Mouse (Mus musculus): ENCODE measurements around the gene Rnf40. TPM values are rescaled to one million over a fixed set of nuclear protein-coding genes. Genes with fewer than 3 reads are reported as not detected.
"Not testable (repeated sequence)": the region's sequence is repeated elsewhere in the genome, so short reads cannot be mapped to it uniquely, and the experiment has no call there.

Gene Rnf40
- total and polyA plus RNA-seq, 2 experiments: 13.6 to 14.5 TPM

DNA sequence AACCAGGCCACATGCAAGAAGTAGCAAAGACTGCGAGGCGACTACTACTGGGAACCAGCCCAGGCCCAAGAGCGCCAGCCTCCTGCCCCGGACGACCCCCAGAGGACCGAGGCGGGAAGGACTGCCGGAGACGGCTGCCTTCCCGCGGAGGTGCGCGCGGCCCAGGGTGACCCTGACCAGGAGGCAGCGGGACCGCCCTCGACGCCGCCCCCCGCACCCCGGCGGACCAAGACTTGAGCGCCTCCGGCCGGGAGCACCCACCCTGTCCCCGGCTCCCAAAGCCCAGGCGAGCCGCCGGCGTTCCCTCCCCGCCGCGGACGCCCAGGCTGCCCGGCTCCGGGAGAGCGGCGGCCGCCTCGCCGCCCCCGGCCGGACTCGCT lies 25.9 kb downstream of the Rnf40 start:
- Histone ChIP-seq H3K9ac (ENCODE audit: low read depth, low read length) (peak overlapping the region; percentile 70), H3K27me3 (ENCODE audit: control insufficient read depth, insufficient read depth, low read length) (no peaks in the 10 kb centered on the region), H3K79me2 (ENCODE audit: control insufficient read depth, insufficient read depth, low read length) (0 out of 2 replicates have a peak, but pooled peaks cover 3% of the 10 kb centered on the region), H3K4me3 (ENCODE audit: insufficient read depth, low read depth, low read length) (peak overlapping the region; percentile 98), H3K27ac (replicated peaks; ENCODE audit: insufficient read depth, low read depth, low read length) (peak overlapping the region; percentile 69), H3K36me3 (ENCODE audit: control insufficient read depth, insufficient read depth, low read length) (no peaks in the 10 kb centered on the region; the same call in 1 of the 2 replicates), H3K4me1 (ENCODE audit: control insufficient read depth, insufficient read depth, low read length) (peaks cover 3% of the 10 kb centered on the region; the same call in 1 of the 2 replicates)
- DNase-seq (ENCODE audit: extremely low read depth, low read depth, low spot score): peak; percentile 36
- TF ChIP-seq CTCF (IDR thresholded peaks at IDR 0.05; ENCODE audit: low read depth, low read length) (no peak), POLR2A (IDR thresholded peaks at IDR 0.05; ENCODE audit: extremely low read depth, insufficient read depth, low read length) (no peak)
- under 1% methylated on average over 30 of the region's 44 CpGs for WGBS

DNA sequence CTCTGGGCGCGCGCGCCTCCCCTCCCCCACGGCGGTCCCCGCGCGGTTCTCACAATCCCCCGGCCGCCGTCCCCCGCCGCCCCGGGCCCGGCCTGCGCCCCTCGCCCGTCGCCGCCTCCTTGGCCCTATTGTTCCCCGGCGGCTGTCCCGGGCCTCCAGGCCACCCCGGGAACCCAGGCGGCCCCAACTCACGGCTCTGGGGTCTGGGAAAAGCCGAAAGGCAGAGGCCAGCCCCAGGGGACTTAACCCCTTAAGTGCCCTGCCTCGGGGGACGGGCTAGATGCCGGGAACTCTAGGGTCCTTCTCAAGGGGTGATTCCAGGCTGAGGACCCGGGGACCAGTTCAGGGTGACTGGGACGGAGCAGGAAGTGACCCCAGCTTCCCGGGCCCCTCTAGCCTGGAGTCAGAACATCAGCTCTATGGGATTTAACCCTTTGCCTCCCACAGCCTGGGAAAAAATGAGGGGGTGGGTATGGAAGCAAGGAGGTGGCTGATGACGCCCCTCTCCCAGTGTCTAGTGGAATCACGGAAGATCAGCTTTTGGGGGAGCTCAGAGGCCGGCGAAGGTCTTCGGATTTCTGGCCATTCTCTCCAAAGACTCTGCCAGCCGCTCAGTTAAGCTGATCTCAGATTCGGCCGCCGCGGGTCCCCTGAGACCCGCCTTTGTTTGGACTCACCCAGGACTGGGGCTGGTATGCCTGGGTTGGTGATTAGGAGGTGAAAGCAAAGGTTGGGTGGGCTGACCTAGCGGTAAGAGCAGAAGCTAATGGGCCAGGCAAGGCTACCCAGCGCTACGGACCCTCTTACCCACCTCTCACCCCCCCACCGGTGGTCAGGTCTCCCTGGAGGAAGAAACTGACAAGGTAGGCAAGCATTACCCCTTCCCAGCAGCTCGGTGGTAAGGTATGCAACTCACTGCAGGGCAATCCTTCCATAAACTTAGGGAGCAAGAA lies 26.6 kb downstream of the Rnf40 start, which contains the start of gene Zfp629:
Gene Zfp629 (minus strand): TSS at position 907 of the 953 bp plus-strand sequence.
- Histone ChIP-seq H3K79me2 (ENCODE audit: control insufficient read depth, insufficient read depth, low read length) (0 out of 2 replicates have a peak, but pooled peaks cover 3% of the 10 kb centered on the region), H3K4me3 (ENCODE audit: insufficient read depth, low read depth, low read length) (peak within 1 kb of the TSS; percentile 98), H3K27me3 (ENCODE audit: control insufficient read depth, insufficient read depth, low read length) (no peaks in the 10 kb centered on the region), H3K36me3 (ENCODE audit: control insufficient read depth, insufficient read depth, low read length) (no peaks in the 10 kb centered on the region; the same call in 1 of the 2 replicates), H3K4me1 (ENCODE audit: control insufficient read depth, insufficient read depth, low read length) (peaks cover 3% of the 10 kb centered on the region; the same call in 1 of the 2 replicates), H3K27ac (replicated peaks; ENCODE audit: insufficient read depth, low read depth, low read length) (peak within 1 kb of the TSS; percentile 86), H3K9ac (ENCODE audit: low read depth, low read length) (peak within 1 kb of the TSS; percentile 70)
- no peak for TF ChIP-seq CTCF (IDR thresholded peaks at IDR 0.05; ENCODE audit: low read depth, low read length)
- 0 out of 2 replicates have a peak, but pooled peaks have one; percentile 18 for TF ChIP-seq POLR2A (IDR thresholded peaks at IDR 0.05; ENCODE audit: extremely low read depth, insufficient read depth, low read length)
- peak; percentile 62 for DNase-seq (ENCODE audit: extremely low read depth, low read depth, low spot score)
- 1% methylated on average over 50 of the region's 50 CpGs for WGBS

DNA sequence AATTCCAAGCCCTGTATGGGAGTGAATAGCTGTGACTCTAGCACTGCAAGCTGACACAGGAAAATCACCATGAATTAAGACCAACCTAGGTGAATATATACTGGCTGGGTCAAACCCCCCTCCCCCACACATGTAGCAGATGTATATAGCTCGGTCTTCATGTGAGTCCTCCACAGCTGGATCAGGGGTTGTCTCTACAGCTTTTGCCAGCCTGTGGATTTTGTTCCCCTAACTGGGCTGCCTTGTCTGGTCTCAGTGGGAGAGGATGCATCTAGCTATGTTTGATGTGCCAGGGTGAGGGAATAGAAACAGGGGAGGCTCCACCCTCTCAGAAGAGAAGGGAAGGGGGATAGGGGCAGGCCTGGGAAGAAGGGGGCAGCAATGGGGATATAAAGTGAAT lies 27.8 kb downstream of the Rnf40 start:
- Histone ChIP-seq H3K9ac (ENCODE audit: low read depth, low read length) (no peak overlapping the region), H3K4me1 (ENCODE audit: control insufficient read depth, insufficient read depth, low read length) (peaks cover 3% of the 10 kb centered on the region; the same call in 1 of the 2 replicates), H3K79me2 (ENCODE audit: control insufficient read depth, insufficient read depth, low read length) (0 out of 2 replicates have a peak, but pooled peaks cover 3% of the 10 kb centered on the region), H3K27ac (replicated peaks; ENCODE audit: insufficient read depth, low read depth, low read length) (no peak overlapping the region), H3K4me3 (ENCODE audit: insufficient read depth, low read depth, low read length) (no peak overlapping the region), H3K36me3 (ENCODE audit: control insufficient read depth, insufficient read depth, low read length) (no peaks in the 10 kb centered on the region; the same call in 1 of the 2 replicates), H3K27me3 (ENCODE audit: control insufficient read depth, insufficient read depth, low read length) (no peaks in the 10 kb centered on the region)
- 70% methylated on average over 1 of the region's 1 CpGs for WGBS
- no peak for TF ChIP-seq CTCF (IDR thresholded peaks at IDR 0.05; ENCODE audit: low read depth, low read length)
- no peak for TF ChIP-seq POLR2A (IDR thresholded peaks at IDR 0.05; ENCODE audit: extremely low read depth, insufficient read depth, low read length)
- no peak for DNase-seq (ENCODE audit: extremely low read depth, low read depth, low spot score)

DNA sequence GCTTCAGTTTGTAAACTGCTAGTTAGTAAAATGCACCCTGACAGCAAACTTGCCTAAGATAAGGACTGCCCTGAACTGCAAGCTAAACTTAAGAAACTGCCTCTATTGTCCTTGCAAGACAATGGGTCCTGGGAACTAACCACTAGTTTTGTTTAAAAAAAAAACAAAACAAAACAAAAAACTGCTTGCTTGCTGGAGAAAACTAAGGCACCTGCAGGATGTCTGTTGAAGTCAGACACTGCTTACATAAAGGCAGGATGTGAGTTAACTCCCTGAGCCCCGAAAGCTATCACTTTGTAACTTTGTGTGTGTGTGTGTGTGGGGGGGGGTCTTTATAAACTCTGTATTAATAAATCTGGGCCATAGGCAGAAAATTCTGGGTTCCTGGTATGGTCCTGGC lies 28.3 kb downstream of the Rnf40 start:
- Histone ChIP-seq H3K36me3 (ENCODE audit: control insufficient read depth, insufficient read depth, low read length) (no peaks in the 10 kb centered on the region), H3K4me3 (ENCODE audit: insufficient read depth, low read depth, low read length) (no peak overlapping the region), H3K27ac (replicated peaks; ENCODE audit: insufficient read depth, low read depth, low read length) (no peak overlapping the region), H3K27me3 (ENCODE audit: control insufficient read depth, insufficient read depth, low read length) (no peaks in the 10 kb centered on the region), H3K4me1 (ENCODE audit: control insufficient read depth, insufficient read depth, low read length) (peaks cover 3% of the 10 kb centered on the region; the same call in 1 of the 2 replicates), H3K9ac (ENCODE audit: low read depth, low read length) (no peak overlapping the region), H3K79me2 (ENCODE audit: control insufficient read depth, insufficient read depth, low read length) (0 out of 2 replicates have a peak, but pooled peaks cover 3% of the 10 kb centered on the region)
- no peak for DNase-seq (ENCODE audit: extremely low read depth, low read depth, low spot score)
- TF ChIP-seq CTCF (IDR thresholded peaks at IDR 0.05; ENCODE audit: low read depth, low read length): no peak
- TF ChIP-seq POLR2A (IDR thresholded peaks at IDR 0.05; ENCODE audit: extremely low read depth, insufficient read depth, low read length): no peak
- 76% methylated on average over 1 of the region's 1 CpGs for WGBS

DNA sequence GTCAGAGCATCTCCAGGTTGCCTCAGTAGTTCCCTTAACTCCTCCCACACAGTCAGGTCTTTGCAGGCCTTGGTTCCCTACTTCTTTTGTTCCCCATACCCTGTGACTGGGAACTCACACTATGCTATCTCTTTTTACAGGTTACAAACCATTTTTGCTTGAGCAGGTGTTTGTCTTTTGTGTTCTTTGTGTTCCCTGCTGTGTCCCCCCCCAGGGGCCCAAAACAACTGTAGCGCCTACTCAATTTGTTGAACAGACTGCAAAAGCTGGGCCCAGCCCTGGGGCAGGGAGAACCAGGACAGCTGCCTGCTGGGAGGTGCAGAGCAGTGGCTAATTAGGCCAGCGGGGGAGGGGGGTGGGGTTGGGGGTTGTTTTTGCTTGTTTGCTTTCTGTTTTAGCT lies 29.4 kb downstream of the Rnf40 start:
- Histone ChIP-seq H3K27ac (replicated peaks; ENCODE audit: insufficient read depth, low read depth, low read length) (no peak overlapping the region), H3K79me2 (ENCODE audit: control insufficient read depth, insufficient read depth, low read length) (0 out of 2 replicates have a peak, but pooled peaks cover 3% of the 10 kb centered on the region), H3K4me3 (ENCODE audit: insufficient read depth, low read depth, low read length) (no peak overlapping the region), H3K36me3 (ENCODE audit: control insufficient read depth, insufficient read depth, low read length) (no peaks in the 10 kb centered on the region), H3K27me3 (ENCODE audit: control insufficient read depth, insufficient read depth, low read length) (no peaks in the 10 kb centered on the region), H3K4me1 (ENCODE audit: control insufficient read depth, insufficient read depth, low read length) (peaks cover 3% of the 10 kb centered on the region; the same call in 1 of the 2 replicates), H3K9ac (ENCODE audit: low read depth, low read length) (no peak overlapping the region)
- TF ChIP-seq CTCF (IDR thresholded peaks at IDR 0.05; ENCODE audit: low read depth, low read length): no peak
- no peak for TF ChIP-seq POLR2A (IDR thresholded peaks at IDR 0.05; ENCODE audit: extremely low read depth, insufficient read depth, low read length)
- 83% methylated on average over 2 of the region's 2 CpGs for WGBS
- no peak for DNase-seq (ENCODE audit: extremely low read depth, low read depth, low spot score)

DNA sequence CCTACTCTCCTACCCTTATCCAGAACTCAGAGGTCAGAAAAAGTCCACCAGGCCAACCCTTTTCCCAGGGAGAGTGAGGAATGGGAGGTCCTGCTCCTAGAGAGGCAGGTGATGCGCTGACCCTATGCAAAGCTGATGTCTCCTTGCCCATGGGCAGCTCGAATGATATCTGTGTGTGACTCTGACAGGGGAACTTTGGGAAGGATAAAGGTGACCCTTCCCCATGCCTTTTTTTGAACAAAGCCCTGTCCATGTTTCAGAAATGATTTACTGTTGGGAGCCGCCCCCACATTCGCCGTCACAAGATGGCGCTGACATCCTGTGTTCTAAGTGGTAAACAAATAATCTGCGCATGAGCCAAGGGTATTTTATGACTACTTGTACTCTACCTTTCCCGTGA lies 29.8 kb downstream of the Rnf40 start:
- H3K4me1 ChIP-seq (ENCODE audit: control insufficient read depth, insufficient read depth, low read length); DNase-seq (ENCODE audit: extremely low read depth, low read depth, low spot score); H3K79me2 ChIP-seq (ENCODE audit: control insufficient read depth, insufficient read depth, low read length); H3K9ac ChIP-seq (ENCODE audit: low read depth, low read length); H3K36me3 ChIP-seq (ENCODE audit: control insufficient read depth, insufficient read depth, low read length); H3K27ac ChIP-seq (replicated peaks; ENCODE audit: insufficient read depth, low read depth, low read length); H3K4me3 ChIP-seq (ENCODE audit: insufficient read depth, low read depth, low read length); H3K27me3 ChIP-seq (ENCODE audit: control insufficient read depth, insufficient read depth, low read length): not testable (repeated sequence)
- 93% methylated on average over 7 of the region's 8 CpGs for WGBS

Measured in liver, adult 2 months (tissue).